Mouse (Mus musculus): ENCODE measurements around the gene Slc35c2. TPM values are rescaled to one million over a fixed set of nuclear protein-coding genes. Genes with fewer than 3 reads are reported as not detected.

Slc35c2 gene
- polyA plus RNA-seq, 2 experiments: 51.1 to 54.2 TPM

DNA sequence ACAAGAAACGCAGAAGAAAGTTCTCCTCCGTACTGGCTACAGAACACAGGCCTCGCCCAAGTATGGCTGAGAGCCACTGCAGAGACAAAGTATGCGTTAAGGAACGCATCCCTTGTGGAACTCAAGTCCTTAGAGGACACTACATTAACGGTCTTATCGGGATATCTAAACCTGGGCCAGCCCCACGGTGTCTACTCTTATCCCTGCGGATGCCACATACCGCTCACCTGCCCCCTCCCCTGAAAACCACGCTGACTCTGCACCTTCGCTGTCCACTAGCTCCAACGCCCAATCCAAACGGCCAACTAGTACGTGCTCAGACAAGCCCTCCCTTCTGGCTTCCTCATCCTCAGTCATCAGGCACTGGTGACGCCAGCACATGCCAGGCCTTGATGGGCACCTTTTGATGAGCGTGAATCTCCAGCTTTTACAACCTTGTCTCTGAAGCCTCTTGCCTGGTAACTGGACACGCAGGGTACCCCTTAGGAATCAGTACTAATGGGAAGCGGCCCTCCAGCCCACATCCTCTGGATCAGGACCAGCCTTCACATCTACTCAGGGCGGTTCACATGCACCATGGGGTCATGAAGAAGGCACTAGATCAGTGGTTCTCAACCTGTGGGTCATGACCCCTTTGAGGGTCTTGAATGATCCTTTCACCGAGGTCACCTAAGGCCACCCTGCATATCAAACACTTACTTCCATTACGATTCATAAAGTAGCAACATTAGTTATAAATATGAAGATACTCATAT, 34.5 kb upstream of the Slc35c2 start:
- H3K4me2 ChIP-seq (replicated peaks; ENCODE audit: low read depth, low read length, severe bottlenecking): no peak overlapping the region
- no peaks in the 10 kb centered on the region for H3K27me3 ChIP-seq (ENCODE audit: control insufficient read depth, insufficient read depth, low read length)
- H3K9me3 ChIP-seq (ENCODE audit: control insufficient read depth, low read length): no peaks in the 10 kb centered on the region
- WGBS: 82% methylated on average over 22 of the region's 22 CpGs
- peaks cover 33% of the 10 kb centered on the region for H3K4me1 ChIP-seq (ENCODE audit: control insufficient read depth, insufficient read depth, low read length)
- ATAC-seq (ENCODE audit: low FRiP score, low read depth) (no peak), DNase-seq (ENCODE audit: low spot score) (no peak)
- no peak overlapping the region for H3K4me3 ChIP-seq (replicated peaks; ENCODE audit: low read length)
- H3K27ac ChIP-seq (replicated peaks; ENCODE audit: low read depth, low read length): no peak overlapping the region
- no peak overlapping the region for H3K9ac ChIP-seq (ENCODE audit: low read depth, low read length, severe bottlenecking)
- TF ChIP-seq POLR2A (IDR thresholded peaks at IDR 0.05; ENCODE audit: borderline replicate concordance, extremely low read depth, insufficient read depth, insufficient read length): no peak
- 0 out of 2 replicates have a peak, but pooled peaks cover 4% of the 10 kb centered on the region for H3K36me3 ChIP-seq (ENCODE audit: control insufficient read depth, insufficient read depth, low read length)

DNA sequence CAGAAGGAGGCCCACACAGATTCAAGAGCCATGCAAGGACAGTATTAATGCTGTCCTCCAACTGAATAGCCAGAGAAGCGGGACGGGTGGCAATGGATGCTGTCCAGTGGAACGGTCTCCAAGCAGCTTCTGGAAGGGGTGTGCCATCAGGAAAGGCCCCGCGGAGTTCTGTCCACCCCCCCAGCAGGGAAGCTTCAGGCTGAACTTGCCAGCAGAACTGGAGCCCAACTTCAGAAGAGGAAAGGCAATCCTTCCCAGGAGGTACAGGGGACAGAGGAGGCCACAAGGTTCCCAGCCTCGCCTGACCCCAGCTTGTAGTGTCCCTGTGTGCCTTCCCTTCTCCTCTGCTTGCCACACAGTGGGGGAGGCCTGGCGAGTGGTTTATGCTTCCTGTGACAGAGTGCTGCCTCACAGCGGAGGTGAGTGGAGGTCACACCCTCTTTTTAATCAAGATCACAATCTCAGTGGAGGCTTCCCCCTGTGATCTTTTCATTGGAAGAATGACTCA, 33.8 kb upstream of the Slc35c2 start:
- DNase-seq (ENCODE audit: low spot score): no peak
- Histone ChIP-seq H3K4me3 (replicated peaks; ENCODE audit: low read length) (no peak overlapping the region), H3K36me3 (ENCODE audit: control insufficient read depth, insufficient read depth, low read length) (0 out of 2 replicates have a peak, but pooled peaks cover 4% of the 10 kb centered on the region), H3K27ac (replicated peaks; ENCODE audit: low read depth, low read length) (no peak overlapping the region), H3K9ac (ENCODE audit: low read depth, low read length, severe bottlenecking) (no peak overlapping the region), H3K4me2 (replicated peaks; ENCODE audit: low read depth, low read length, severe bottlenecking) (no peak overlapping the region), H3K27me3 (ENCODE audit: control insufficient read depth, insufficient read depth, low read length) (no peaks in the 10 kb centered on the region), H3K9me3 (ENCODE audit: control insufficient read depth, low read length) (no peaks in the 10 kb centered on the region), H3K4me1 (ENCODE audit: control insufficient read depth, insufficient read depth, low read length) (peaks cover 29% of the 10 kb centered on the region)
- no peak for ATAC-seq (ENCODE audit: low FRiP score, low read depth)
- WGBS: 70% methylated on average over 8 of the region's 8 CpGs
- TF ChIP-seq POLR2A (IDR thresholded peaks at IDR 0.05; ENCODE audit: borderline replicate concordance, extremely low read depth, insufficient read depth, insufficient read length): no peak

DNA sequence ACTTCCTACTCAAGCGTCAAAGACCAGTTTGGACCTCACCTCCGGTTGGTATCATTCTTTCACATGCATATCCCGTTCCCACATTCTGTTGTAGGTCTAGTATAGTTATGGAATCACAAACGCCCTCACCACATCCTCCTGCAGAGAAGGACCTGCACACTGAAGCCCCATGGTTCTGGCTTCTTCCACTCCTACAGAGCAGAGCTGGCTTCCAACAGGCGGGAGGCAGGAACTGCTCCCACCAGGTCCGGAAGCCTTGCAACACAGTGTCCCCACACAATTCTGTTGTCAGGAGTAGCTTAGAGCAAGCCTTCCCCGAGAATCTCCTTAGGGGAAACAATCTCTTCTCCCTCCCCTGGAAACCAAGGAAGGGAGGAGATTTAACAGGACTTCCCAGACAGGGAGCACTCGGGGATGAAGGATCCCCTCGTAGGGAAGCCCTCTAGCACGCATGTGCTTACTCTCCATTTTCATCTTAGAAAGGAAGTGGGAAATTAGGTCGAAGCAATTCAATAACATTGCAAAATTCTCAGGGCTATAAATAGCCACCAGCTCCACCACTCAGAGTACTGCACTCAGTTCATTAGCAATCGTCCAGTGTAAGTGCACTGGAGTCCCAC, 33.0 kb upstream of the Slc35c2 start:
- ATAC-seq (ENCODE audit: low FRiP score, low read depth): no peak
- no peaks in the 10 kb centered on the region for H3K9me3 ChIP-seq (ENCODE audit: control insufficient read depth, low read length)
- peaks cover 28% of the 10 kb centered on the region for H3K4me1 ChIP-seq (ENCODE audit: control insufficient read depth, insufficient read depth, low read length)
- no peak overlapping the region for H3K27ac ChIP-seq (replicated peaks; ENCODE audit: low read depth, low read length)
- peaks cover 9% of the 10 kb centered on the region for H3K36me3 ChIP-seq (ENCODE audit: control insufficient read depth, insufficient read depth, low read length)
- no peaks in the 10 kb centered on the region for H3K27me3 ChIP-seq (ENCODE audit: control insufficient read depth, insufficient read depth, low read length)
- no peak overlapping the region for H3K4me2 ChIP-seq (replicated peaks; ENCODE audit: low read depth, low read length, severe bottlenecking)
- WGBS: 72% methylated on average over 12 of the region's 12 CpGs
- no peak for TF ChIP-seq POLR2A (IDR thresholded peaks at IDR 0.05; ENCODE audit: borderline replicate concordance, extremely low read depth, insufficient read depth, insufficient read length)
- peak; percentile 28 for DNase-seq (ENCODE audit: low spot score)
- H3K9ac ChIP-seq (ENCODE audit: low read depth, low read length, severe bottlenecking): no peak overlapping the region
- H3K4me3 ChIP-seq (replicated peaks; ENCODE audit: low read length): no peak overlapping the region

DNA sequence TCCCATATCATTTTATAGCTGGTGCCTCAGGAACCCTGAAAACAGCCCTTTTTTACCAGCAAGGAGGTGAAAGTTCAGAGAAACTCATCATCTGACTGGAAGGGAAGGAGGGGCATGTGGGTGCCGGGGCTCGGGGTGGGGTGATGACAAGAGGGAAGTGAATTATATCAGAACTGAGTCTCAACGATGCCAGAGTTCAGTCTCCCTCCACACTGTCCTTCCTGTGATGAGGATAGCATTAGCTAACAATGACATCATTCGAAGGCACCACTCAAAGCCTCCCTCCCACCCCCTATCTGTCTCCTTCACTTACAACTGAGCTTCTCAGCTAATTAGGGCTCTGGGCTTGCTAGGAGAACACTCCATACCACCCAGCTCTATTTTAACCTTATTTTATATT, 31.8 kb upstream of the Slc35c2 start:
- DNase-seq (ENCODE audit: low spot score): no peak
- 65% methylated on average over 4 of the region's 4 CpGs for WGBS
- Histone ChIP-seq H3K4me1 (ENCODE audit: control insufficient read depth, insufficient read depth, low read length) (peaks cover 16% of the 10 kb centered on the region), H3K4me3 (replicated peaks; ENCODE audit: low read length) (no peak overlapping the region), H3K27ac (replicated peaks; ENCODE audit: low read depth, low read length) (no peak overlapping the region), H3K9ac (ENCODE audit: low read depth, low read length, severe bottlenecking) (no peak overlapping the region), H3K36me3 (ENCODE audit: control insufficient read depth, insufficient read depth, low read length) (peaks cover 21% of the 10 kb centered on the region), H3K9me3 (ENCODE audit: control insufficient read depth, low read length) (no peaks in the 10 kb centered on the region), H3K4me2 (replicated peaks; ENCODE audit: low read depth, low read length, severe bottlenecking) (no peak overlapping the region), H3K27me3 (ENCODE audit: control insufficient read depth, insufficient read depth, low read length) (no peaks in the 10 kb centered on the region)
- TF ChIP-seq POLR2A (IDR thresholded peaks at IDR 0.05; ENCODE audit: borderline replicate concordance, extremely low read depth, insufficient read depth, insufficient read length): no peak
- ATAC-seq (ENCODE audit: low FRiP score, low read depth): no peak

DNA sequence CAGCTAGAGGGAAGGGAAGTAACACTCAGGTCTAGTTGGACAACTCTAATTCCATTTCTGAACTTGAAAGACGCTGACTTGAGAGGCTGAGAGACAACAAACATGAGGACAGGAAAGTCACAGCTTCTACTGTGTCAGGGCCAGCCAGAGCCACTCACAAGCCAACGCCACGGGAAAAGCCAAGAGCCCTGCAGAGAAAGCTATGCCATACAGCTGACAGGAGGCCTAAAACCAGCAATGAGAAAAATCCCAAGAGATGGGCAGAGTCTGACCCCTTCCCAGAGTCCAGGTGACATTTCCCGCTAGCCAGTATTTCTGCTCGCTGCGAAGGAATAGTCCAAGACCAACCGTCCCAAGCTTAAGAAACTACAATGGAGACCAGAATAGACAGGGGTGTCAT, 31.3 kb upstream of the Slc35c2 start:
- ATAC-seq (ENCODE audit: low FRiP score, low read depth): no peak
- Histone ChIP-seq H3K9me3 (ENCODE audit: control insufficient read depth, low read length) (no peaks in the 10 kb centered on the region), H3K4me3 (replicated peaks; ENCODE audit: low read length) (no peak overlapping the region), H3K9ac (ENCODE audit: low read depth, low read length, severe bottlenecking) (no peak overlapping the region), H3K27me3 (ENCODE audit: control insufficient read depth, insufficient read depth, low read length) (no peaks in the 10 kb centered on the region), H3K36me3 (ENCODE audit: control insufficient read depth, insufficient read depth, low read length) (peaks cover 26% of the 10 kb centered on the region), H3K4me2 (replicated peaks; ENCODE audit: low read depth, low read length, severe bottlenecking) (no peak overlapping the region), H3K27ac (replicated peaks; ENCODE audit: low read depth, low read length) (no peak overlapping the region), H3K4me1 (ENCODE audit: control insufficient read depth, insufficient read depth, low read length) (peaks cover 14% of the 10 kb centered on the region; the same call in 1 of the 2 replicates)
- WGBS: 76% methylated on average over 7 of the region's 7 CpGs
- DNase-seq (ENCODE audit: low spot score): no peak
- no peak for TF ChIP-seq POLR2A (IDR thresholded peaks at IDR 0.05; ENCODE audit: borderline replicate concordance, extremely low read depth, insufficient read depth, insufficient read length)
